Mouse (Mus musculus) G1E-ER4 (cell line): Measurements from ENCODE around the gene Litaf. TPM values are rescaled to one million over a fixed set of nuclear protein-coding genes. Genes with fewer than 3 reads are reported as not detected.

Source experiments
- GATA1 ChIP-seq: IDR thresholded peaks from one replicate; pipeline ENCODE4 v1.8.0; 2012; ENCODE audit warnings: low read length, inconsistent platforms
- polyA plus RNA-seq: library from polyadenylated mRNA; stranded (reverse); fragments of >175 nt; gene quantifications from 2 replicates; pipeline ENCODE4 v1.2.3, GENCODE M21; 2012

The Litaf gene
- polyA plus RNA-seq, 1 experiment = 0.10 TPM

DNA sequence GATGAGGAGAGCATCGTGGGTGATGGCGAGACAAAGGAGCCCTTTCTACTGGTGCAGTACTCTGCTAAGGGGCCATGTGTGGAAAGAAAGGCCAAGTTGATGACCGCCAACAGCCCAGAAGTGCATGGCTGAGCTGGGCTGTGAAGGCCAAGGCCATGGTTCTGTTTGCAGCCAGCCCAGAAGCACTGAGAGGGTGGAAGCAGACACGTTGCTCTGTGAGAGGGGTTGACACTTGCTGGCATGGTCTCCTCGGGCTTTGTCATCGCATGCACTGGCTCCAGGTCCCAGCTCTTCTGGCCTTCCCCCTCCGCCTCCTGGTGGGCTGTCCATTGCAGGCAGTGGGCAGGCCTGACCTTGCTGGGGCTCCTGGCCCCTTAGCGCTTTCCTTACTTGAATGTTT lies 6.5 kb upstream of the Litaf start:
- TF ChIP-seq GATA1 = no peak

DNA sequence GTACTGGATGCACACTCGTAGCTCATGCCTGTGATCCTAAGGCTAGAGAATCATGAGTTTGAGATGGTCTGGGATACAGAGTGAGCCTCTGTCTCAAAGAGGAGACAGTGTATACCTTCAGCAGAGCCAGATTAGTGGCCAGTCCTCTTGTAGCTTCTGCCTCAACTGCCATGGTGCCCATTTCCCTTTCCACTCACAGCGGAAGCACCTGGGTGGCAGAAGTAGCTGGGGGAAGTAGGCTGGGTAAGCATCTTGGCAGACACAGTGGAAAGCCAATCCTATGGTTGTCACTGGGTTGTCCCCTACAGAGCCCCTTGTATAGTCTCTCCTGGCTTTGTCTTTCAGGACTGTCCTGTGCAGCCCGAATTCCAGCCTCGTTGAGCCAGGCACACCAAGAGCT lies 5.9 kb upstream of the Litaf start:
- no peak for TF ChIP-seq GATA1

DNA sequence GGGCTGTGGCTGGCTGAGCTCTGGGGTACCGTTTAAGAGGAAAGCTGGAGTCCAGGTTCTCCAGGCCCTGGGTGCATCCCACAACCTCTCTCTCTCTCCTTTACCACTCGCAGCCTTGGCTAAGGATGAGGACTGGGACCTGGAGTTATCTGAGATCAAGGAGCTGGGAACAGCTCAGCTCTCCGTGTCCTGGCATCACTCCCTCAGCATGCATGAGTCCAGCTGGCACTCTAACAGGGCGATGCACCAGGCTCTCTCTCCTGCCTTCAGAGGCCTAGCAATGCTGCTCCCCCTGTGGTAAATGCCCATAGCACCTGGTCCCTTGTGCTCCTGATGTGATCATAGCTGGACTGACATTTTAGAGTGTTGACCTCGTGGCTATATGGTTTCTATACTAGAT lies 5.2 kb upstream of the Litaf start:
- no peak for TF ChIP-seq GATA1

DNA sequence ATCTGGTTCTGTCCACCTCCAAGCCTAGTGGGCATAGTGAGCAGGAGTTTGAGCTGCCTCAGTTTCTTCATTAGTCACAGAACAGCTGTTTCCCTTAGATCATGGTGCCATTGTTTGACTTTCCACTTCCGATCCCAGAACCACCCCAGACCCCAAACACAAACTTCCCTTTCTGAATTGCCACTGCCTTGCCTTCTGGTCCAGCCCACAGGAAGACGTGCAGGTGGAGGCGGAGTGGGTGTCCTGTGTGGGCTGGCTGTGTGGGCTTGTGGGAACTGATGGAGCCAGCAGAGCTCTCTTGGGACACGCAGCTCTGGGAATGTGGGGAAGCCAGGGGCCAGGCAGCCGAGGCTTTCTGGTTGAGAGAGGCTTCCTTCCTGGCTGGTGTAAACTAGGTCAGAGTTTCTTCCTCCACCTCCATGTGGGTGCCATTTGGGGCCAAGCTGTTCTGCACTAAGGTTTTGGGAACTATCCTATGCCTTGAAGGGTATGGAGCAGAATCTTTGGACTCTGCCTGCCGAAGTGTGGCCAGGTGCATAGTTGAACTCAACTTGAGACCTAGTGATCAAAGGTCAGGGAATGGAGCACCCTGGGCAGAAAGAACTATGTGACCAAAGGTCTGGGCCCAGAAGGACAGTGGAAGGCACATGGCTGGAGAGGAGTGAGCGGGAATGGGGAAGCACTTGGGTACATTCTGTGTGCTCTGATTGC lies 3.9 kb upstream of the Litaf start:
- TF ChIP-seq GATA1 = no peak

DNA sequence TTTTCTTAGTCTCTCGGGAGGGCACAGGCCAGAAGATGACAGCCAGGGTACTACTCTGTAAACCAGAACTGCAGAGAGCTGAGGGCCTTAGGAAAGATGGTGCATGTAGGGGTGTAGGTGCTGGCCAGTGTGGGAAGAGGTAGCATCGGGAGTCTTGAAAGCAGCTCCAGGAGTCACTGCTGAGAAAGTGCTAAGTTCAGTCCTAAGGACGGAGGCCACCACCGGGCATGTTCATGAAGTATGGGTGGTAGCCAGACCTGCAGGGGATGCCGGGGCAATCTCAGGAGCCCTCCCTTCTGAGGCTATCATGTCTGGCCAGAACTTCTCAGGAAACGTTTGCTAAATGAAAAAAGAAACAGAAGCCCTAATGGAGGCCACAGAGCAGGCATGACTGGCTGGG lies 3.3 kb upstream of the Litaf start:
- no peak for TF ChIP-seq GATA1

DNA sequence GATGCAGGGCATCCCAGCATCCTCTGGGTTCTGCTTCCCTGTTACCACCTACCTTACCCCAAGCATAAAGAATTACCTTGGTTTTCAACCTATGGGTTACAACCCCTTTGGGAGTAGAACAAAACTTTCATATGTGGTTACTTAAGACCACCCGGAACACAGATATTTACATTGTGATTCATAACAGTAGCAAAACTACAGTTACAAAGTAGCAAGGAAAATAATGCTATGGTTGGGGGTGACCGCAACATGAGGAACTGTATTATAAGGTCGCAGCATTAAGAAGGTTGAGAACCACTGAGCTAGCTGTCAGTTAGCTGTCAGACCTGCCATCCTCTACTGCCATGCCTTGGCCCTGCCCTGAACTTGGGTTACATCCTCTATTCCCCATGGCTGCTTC lies 2.7 kb upstream of the Litaf start:
- TF ChIP-seq GATA1 = no peak

DNA sequence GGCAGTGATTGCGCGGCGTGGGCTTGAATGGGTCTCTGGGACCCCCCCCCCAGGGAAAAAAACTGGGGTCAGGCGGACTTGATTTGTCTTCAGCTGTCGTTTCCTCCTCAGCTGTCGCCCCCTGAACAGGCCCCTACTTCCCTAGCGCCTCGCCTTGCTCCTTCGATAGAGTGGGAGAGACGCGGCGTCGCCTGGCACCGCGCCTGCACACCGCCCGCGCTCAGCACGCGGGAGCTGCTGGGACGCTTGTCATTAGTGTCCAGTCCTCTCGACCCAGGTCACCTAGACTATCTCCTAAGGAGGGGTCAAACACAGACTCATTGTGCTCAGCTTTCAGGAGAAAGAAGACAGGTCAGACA lies 855 bp upstream of the Litaf start:
- no peak for TF ChIP-seq GATA1

DNA sequence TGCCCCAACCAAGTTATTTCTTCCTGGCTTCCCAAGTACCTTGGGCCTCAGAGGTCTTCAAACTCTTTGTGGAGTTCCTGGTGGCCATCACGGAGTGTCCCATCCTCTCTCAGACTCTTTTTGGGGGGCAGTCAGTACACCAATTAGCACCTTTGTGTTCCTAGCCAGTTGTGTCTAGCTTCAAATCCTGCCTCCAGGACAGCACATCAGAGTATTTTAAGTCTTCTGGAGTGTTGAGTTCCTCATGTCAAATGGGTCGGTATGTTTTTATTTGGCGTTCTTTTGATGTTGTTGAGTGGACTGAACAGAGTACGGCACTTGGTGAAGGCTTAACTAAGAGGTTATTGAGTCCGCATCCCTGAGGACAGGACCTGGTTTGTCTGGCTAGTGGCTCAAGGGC lies 526 bp downstream of the Litaf start:
- TF ChIP-seq GATA1 = no peak

DNA sequence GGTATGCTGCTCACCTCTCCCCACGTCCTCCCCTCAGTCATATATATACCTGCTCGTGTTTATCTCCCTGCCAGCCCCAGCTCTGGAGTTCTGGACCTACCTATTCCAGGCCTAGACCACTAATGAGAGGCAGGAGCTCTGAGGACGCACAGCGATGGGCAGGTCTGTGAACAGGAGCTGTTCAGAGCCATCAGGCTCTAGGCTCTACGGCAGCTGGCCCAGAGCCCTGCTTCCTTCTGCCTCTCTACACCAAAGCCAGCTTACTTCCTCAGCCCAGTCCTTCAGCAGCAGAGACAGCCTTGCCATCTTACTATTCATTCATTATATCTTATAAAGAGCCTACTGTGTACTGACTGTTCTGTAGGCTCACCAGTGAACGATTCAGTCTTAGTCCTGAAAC lies 1.2 kb downstream of the Litaf start:
- TF ChIP-seq GATA1 = no peak

DNA sequence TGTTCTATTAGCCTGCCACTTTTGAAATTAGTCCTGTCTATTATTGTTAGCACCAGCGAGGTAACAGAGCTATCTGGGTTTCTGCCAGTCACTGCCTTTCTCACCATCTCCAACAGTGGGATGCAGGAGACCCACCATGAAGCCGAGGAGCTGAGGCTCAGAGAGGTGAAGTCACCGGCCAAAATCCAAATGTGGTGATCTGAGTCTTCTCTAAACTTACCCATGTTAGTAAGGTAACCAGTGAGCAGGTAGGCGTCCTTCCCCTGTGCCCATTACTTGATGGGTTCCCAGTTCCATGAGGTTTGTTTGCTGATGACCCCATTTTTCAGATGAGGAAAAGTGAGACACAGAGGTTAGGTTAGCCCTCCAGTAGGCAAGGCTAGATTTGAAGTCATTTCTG lies 1.6 kb downstream of the Litaf start:
- no peak for TF ChIP-seq GATA1

DNA sequence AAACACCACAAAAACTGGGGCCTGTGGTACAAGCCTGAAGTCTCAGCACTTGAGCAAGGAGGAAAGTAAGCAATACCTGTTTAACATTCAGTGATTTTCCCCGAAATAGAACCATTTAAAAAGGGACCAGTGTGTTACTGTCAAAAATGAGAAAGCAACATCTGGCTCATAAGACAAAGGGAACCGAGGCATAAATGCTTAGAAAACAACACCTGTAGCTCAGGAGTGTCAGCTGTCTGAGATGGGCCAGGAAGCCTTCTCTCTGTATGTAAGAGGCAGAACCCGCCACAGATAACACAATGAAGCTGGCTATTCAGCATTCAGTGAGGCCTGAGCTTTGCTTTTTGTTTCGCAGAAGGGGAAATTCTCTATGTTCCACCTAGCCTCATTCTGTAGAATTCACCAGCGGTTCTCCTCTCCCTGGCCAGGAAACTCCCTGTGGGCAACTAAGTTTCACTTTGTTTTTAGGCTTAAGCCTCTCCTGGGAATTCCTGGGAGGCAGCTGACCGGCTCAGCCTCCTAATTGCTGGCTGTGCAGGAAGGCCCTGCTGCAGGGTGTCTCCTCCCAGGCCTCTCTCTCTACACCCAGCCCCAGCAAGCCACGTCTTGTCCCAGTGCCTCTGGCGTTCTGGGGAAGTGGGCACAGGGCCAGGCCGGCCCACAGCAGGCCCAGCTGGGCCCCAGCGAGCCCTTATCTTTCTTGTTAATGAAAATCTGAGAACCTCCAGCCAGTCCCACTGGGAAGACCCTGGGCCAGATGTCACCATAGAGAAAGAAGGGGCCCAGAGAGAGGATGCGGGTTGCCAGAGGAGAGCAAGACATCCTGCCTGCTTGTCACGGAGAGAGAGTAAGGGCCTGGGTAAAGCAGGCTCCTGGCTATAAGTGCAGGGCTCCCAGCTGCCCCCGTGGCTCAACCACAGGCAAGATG lies 2.9 kb downstream of the Litaf start:
- TF ChIP-seq GATA1 = no peak

DNA sequence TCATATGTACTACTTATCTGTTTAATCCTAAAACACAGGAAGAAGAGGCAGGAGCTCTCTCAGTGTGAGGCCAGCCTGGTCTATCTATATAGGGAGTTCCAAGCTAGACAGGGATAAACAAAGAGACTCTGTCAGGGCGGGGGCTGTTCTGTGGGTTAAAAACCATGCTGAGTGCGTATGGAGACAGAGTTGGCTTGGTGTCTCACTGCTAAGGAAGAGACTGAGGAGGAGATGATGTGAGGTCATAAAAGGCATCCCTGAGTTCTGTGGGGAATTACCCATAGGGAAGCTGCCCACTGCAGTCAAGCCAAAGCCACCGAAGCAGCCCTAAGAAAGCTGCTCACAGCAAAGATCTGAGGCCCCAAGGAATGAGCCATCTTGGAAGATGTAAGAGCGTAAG lies 5.3 kb downstream of the Litaf start, which contains the start of gene Snn:
Gene Snn (plus strand): TSS at position 301 of the 400 bp plus-strand sequence.
- no peak for TF ChIP-seq GATA1

DNA sequence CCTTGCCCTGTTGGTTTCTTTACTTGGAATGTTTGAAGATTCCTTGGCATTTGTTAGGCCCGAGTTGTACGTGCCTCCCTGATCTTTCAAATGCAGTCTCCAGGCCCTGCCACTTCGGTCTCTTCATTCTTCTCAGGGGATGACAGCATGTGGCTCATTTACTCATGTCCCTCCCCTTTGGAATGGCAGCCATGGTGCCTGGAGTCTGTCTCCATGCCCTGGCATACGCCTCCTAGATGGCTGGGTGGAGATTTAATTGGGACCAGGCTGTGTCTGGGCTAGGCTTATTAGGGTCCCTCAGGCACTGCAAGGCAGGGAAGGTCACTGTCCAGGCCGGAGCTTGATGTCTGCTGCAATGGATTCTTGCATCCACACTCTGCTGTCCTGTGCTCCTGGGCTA lies 10.0 kb downstream of the Litaf start:
- TF ChIP-seq GATA1 = no peak

DNA sequence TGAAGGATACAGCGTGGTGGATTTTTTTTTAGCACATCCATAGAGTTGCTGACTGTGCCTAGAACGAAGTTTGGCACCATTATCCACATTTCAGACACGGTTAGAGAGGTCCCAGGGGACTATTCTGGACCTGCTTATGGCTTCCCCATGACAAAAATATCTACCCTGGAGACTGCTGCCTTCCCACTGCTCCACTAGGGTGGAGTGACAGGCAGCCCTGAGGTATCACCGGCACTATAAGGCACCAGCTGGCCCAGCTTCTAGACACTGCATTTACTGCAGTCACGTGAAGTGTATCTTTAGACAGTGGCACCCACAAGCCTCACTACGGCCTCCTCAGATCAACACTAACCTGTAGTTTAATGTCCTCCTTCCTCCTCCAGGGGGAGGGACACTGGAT lies 11.1 kb downstream of the Litaf start:
- TF ChIP-seq GATA1 = no peak

DNA sequence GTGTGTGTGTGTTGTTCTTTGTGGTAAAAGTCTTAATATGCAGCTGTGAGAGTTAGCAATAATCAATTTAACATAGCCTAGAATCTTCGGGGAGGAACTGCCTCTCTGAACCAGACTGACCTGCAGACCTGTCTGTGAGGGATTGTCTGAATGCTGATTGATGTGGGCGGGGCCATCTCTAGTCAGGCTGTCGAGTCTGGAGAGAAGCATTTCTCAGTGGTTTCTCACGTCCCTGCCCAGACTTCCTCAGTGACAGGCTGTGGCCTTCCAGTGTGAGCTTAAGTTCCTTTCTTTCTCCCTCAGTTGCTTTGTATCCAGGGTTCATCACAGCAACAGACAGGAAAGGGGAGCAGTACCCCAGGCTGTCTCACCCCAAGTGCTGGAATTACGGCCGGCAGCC lies 11.5 kb downstream of the Litaf start:
- no peak for TF ChIP-seq GATA1

DNA sequence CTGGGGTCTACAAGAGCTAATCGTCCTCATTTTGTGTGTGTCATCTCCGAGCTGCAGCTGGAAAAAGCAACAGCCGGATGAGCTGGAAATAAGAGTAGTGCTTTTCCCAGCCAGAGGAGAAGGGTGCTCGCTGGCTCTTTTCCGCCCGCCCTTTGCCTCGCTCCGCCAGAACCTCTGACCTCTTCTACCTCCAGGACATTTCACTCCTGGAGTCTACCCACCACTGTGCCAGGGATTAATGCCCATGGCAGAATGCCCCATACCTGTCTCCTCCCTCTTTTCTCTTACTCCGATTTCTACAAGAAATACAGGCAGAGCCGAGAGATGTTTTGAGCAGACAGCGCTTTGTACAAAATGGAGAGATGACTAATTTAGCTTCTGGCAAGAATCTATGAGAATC lies 14.8 kb downstream of the Litaf start:
- TF ChIP-seq GATA1 = no peak

DNA sequence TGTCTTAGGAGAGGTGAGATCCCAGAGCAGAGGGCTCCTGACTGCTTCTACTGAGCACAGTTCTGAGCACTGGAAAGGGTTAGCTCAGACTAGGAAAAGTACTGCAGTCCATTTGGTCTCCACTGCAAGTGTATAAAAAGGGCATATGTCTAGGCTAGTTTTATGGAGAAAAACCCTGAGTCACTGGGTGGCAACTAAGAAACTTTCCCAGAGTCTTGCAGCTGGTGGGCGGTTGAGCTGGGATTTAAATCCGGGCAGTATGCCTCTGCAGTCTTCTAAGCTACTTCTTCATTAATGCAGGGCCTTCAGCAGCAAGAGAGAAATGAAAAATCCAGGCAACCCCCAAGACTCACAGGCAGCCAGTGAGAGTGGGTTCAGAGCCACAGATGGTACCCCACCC lies 15.7 kb downstream of the Litaf start:
- TF ChIP-seq GATA1 = no peak
